Mouse (Mus musculus): Measurements from ENCODE around the gene Olfr308.
"Not testable (repeated sequence)": the region's sequence is repeated elsewhere in the genome, so short reads cannot be mapped to it uniquely, and the experiment has no call there.

Gene Olfr308

DNA sequence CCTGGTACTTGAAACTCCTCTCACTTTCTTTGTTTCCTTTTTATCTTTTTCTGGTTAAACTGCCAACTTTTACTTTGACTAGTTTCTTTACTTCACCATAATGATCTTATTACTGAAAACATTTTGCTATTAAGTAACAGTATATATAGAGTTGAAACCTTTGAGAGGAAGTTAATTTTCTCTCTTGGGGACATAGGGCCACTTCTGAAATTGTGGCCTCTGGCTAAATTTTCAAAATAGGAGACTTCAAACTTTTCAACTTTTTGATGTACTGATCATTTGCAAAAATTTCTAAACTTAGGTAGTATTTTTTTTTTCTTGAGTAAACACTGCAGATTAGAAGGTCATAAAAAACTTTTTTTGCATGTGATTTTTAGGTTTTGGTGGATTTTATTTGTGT lies at the start of gene Olfr308:
Gene Olfr308 (minus strand): TSS at position 101 of the 400 bp plus-strand sequence.
- Histone ChIP-seq H3K27me3 (ENCODE audit: insufficient read depth, low read length) (no peaks in the 10 kb centered on the region), H3K4me3 (replicated peaks; ENCODE audit: low read length) (no peak within 1 kb of the TSS), H3K36me3 (ENCODE audit: insufficient read depth, low read length) (no peaks in the 10 kb centered on the region), H3K9me3 (ENCODE audit: low read length) (no peaks in the 10 kb centered on the region), H3K4me1 (replicated peaks; ENCODE audit: low read depth, low read length) (no peaks in the 10 kb centered on the region)
- TF ChIP-seq CTCF (conservative IDR thresholded peaks at IDR 0.05; ENCODE audit: low read length) (no peak), POU5F1 (IDR thresholded peaks at IDR 0.05; ENCODE audit: borderline replicate concordance, low read length) (no peak), NANOG (IDR thresholded peaks at IDR 0.05; ENCODE audit: borderline replicate concordance, low read length) (no peak)

DNA sequence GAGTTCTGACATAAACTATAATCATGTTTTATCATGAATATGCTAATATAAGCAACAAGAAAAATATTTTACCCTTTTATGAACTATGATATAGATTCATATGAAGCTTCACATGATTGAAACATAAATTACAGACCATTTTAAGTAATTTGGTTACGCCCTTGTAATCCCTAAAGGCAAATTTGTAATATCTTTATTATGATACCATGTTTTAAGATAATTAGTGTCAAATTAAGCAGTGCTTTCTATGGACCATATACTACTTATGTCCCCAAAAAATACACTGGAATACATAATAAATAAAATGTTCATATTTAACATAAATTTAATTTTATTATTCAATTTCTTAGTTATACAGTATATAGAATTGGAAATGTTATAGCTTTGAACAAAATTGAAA lies 41.4 kb upstream of the Olfr308 start, which contains the start of gene Olfr305:
Gene Olfr305 (minus strand): TSS at position 101 of the 400 bp plus-strand sequence.
- Histone ChIP-seq H3K9me3 (ENCODE audit: low read length) (no peaks in the 10 kb centered on the region), H3K36me3 (ENCODE audit: insufficient read depth, low read length) (no peaks in the 10 kb centered on the region), H3K4me3 (replicated peaks; ENCODE audit: low read length) (no peak within 1 kb of the TSS), H3K4me1 (replicated peaks; ENCODE audit: low read depth, low read length) (no peaks in the 10 kb centered on the region), H3K27me3 (ENCODE audit: insufficient read depth, low read length) (no peaks in the 10 kb centered on the region)
- TF ChIP-seq NANOG (IDR thresholded peaks at IDR 0.05; ENCODE audit: borderline replicate concordance, low read length) (no peak), POU5F1 (IDR thresholded peaks at IDR 0.05; ENCODE audit: borderline replicate concordance, low read length) (no peak), CTCF (conservative IDR thresholded peaks at IDR 0.05; ENCODE audit: low read length) (no peak)

DNA sequence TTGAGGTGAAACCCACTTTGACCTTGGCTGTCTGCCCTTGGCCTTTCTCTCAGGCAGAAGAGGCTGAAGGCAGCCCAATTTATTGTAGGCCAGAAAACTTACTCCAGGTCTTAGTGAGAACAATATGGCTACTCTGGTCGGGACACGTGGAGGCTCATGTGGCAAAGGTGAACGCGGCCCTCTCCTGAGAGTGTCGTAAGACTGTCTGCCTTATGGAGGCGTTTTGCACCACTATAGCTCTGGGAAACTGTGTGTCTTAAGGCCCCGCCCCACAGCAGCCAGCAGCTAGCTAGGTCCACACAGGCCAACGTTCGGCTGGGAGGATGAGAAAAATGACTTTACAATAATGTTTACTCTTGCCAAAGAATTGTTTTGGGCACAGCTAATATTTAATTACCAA lies 20.9 kb upstream of the Olfr308 start:
- H3K4me1 ChIP-seq (replicated peaks; ENCODE audit: low read depth, low read length), result peaks cover 30% of the 10 kb centered on the region
- H3K9me3 ChIP-seq (ENCODE audit: low read length); H3K4me3 ChIP-seq (replicated peaks; ENCODE audit: low read length); H3K36me3 ChIP-seq (ENCODE audit: insufficient read depth, low read length); H3K27me3 ChIP-seq (ENCODE audit: insufficient read depth, low read length): not testable (repeated sequence)

DNA sequence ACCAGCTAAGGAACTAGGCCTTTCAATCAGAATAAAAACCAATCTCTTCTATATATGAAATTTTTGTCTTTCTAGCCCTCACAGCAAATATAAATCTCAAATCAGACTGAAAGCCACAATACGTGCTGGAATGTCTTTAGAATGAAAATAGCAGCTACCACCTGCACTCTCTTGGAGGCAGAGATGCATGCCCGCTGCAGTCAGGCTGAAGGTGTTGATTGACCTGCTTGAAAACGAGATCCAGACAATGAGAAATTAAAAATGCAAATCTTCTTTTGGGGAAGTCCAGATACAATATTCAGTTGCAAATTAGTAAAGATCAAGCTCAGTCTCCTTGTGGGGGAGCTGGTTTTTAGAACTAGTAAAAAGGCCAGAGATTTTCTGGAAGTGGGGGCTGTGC lies 18.8 kb upstream of the Olfr308 start:
- TF ChIP-seq POU5F1 (IDR thresholded peaks at IDR 0.05; ENCODE audit: borderline replicate concordance, low read length) (no peak), NANOG (IDR thresholded peaks at IDR 0.05; ENCODE audit: borderline replicate concordance, low read length) (no peak), CTCF (conservative IDR thresholded peaks at IDR 0.05; ENCODE audit: low read length) (no peak)
- Histone ChIP-seq H3K4me3 (replicated peaks; ENCODE audit: low read length) (peak overlapping the region; percentile 46; the same call in 1 of the 2 replicates), H3K9me3 (ENCODE audit: low read length) (no peaks in the 10 kb centered on the region; the same call in 1 of the 2 replicates), H3K27me3 (ENCODE audit: insufficient read depth, low read length) (no peaks in the 10 kb centered on the region), H3K4me1 (replicated peaks; ENCODE audit: low read depth, low read length) (peaks cover 30% of the 10 kb centered on the region), H3K36me3 (ENCODE audit: insufficient read depth, low read length) (no peaks in the 10 kb centered on the region)

DNA sequence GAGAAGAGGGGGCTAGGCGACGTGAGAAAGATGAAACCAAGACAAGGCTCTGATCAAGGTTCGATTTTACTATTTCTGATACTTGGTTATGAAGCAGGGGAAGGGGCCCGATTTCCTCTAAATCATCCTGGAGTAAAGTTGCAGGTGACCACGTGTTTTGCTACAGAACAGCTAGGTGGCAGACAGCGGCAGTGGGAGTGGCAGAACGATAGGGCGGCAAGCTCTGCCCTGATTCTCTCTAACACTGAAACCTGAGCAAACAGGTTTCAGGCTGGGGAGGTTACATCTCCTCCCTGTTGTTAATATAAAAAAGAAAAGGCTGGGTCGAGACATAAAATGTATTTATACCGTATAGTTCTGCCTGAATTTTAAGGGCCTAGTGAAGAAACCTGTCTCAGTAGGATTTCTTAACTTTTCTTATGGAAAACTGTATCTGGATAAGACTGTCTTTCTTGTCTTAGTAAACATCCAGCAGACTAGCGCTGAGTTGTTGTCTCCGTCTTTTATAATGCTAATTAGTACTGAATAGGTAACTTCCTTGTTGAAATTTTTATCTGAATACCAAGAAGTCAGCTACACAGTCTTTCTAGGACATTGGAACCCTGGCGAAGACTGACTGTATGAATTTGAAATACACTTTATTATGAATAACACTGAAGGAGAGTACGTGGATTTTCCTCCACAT lies 17.6 kb upstream of the Olfr308 start:
- Histone ChIP-seq H3K4me1 (replicated peaks; ENCODE audit: low read depth, low read length) (peaks cover 23% of the 10 kb centered on the region), H3K36me3 (ENCODE audit: insufficient read depth, low read length) (no peaks in the 10 kb centered on the region), H3K27me3 (ENCODE audit: insufficient read depth, low read length) (no peaks in the 10 kb centered on the region), H3K4me3 (replicated peaks; ENCODE audit: low read length) (0 out of 2 replicates have a peak overlapping the region, but pooled peaks have one; percentile 46), H3K9me3 (ENCODE audit: low read length) (no peaks in the 10 kb centered on the region; the same call in 1 of the 2 replicates)
- TF ChIP-seq POU5F1 (IDR thresholded peaks at IDR 0.05; ENCODE audit: borderline replicate concordance, low read length), result peak; percentile 31; the same call in 1 of the 2 replicates
- TF ChIP-seq CTCF (conservative IDR thresholded peaks at IDR 0.05; ENCODE audit: low read length), result no peak
- peak; percentile 27; the same call in 1 of the 2 replicates for TF ChIP-seq NANOG (IDR thresholded peaks at IDR 0.05; ENCODE audit: borderline replicate concordance, low read length)

DNA sequence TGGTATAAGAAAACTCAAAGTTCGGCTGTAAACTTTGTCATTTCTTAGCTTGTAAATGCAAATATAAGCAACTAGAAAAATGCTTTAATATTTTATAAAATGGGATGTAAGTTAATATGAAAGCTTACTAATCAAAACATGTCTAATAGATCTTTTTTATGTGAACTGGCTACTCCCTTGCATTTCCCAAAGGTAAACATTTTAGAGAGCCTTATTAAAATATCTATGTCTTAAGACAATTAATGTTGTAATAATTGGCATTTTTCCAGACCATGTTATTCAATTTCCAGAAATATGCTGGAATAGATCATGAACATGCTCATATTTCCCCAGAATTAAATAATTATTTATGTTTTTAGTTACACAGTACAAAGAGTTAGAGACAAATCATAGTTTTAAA lies 12.1 kb upstream of the Olfr308 start, which contains the start of gene Olfr307:
Gene Olfr307 (minus strand): TSS at position 101 of the 400 bp plus-strand sequence.
- TF ChIP-seq POU5F1 (IDR thresholded peaks at IDR 0.05; ENCODE audit: borderline replicate concordance, low read length) (no peak), CTCF (conservative IDR thresholded peaks at IDR 0.05; ENCODE audit: low read length) (no peak), NANOG (IDR thresholded peaks at IDR 0.05; ENCODE audit: borderline replicate concordance, low read length) (no peak)
- Histone ChIP-seq H3K9me3 (ENCODE audit: low read length) (no peaks in the 10 kb centered on the region), H3K4me1 (replicated peaks; ENCODE audit: low read depth, low read length) (peaks cover 12% of the 10 kb centered on the region), H3K36me3 (ENCODE audit: insufficient read depth, low read length) (no peaks in the 10 kb centered on the region), H3K27me3 (ENCODE audit: insufficient read depth, low read length) (no peaks in the 10 kb centered on the region), H3K4me3 (replicated peaks; ENCODE audit: low read length) (no peak within 1 kb of the TSS)

DNA sequence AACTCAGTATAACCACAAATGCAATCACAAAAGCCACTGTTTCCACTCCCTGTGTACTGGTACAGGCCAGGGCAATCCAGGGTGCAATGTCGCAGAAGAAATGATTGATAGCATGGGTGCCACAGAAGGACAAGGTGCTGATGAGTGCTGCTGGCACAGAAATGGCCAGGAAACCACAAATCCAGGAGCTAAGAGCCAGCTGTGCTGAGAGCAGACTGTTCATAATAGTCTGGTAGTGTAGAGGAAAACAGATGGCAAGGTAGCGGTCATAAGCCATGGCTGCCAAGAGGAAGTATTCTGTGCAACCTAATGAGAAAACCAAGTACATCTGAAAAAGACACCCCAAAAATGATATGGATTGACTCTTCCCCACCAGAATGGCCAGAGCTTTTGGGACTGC lies 4.1 kb downstream of the Olfr308 start:
- no peaks in the 10 kb centered on the region for H3K36me3 ChIP-seq (ENCODE audit: insufficient read depth, low read length)
- TF ChIP-seq CTCF (conservative IDR thresholded peaks at IDR 0.05; ENCODE audit: low read length), result no peak
- no peak for TF ChIP-seq POU5F1 (IDR thresholded peaks at IDR 0.05; ENCODE audit: borderline replicate concordance, low read length)
- no peak for TF ChIP-seq NANOG (IDR thresholded peaks at IDR 0.05; ENCODE audit: borderline replicate concordance, low read length)
- peaks cover 5% of the 10 kb centered on the region for H3K9me3 ChIP-seq (ENCODE audit: low read length)
- no peaks in the 10 kb centered on the region for H3K4me1 ChIP-seq (replicated peaks; ENCODE audit: low read depth, low read length)
- H3K4me3 ChIP-seq (replicated peaks; ENCODE audit: low read length), result no peak overlapping the region
- H3K27me3 ChIP-seq (ENCODE audit: insufficient read depth, low read length), result no peaks in the 10 kb centered on the region

DNA sequence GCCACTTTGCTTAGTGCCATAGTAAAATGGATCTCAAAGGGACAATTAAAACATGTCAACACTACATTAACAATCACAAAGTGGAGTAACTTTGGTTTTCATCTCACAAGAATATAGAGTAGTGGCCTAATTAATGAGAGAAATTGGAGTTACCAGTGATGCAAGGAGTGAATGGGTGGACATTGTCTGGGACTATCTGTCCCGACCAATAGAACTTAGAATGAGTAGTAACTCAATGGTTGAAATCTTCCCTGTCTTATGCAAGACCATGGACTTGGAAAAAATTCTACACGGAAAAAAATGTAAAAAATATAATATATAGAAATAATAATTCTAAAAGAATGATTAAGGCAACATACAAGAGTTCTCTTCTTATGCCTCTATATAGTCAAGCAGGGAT lies 11.8 kb downstream of the Olfr308 start, which contains the start of gene Olfr309:
Gene Olfr309 (minus strand): TSS at position 101 of the 400 bp plus-strand sequence.
- Histone ChIP-seq H3K4me1 (replicated peaks; ENCODE audit: low read depth, low read length) (no peaks in the 10 kb centered on the region), H3K36me3 (ENCODE audit: insufficient read depth, low read length) (no peaks in the 10 kb centered on the region), H3K27me3 (ENCODE audit: insufficient read depth, low read length) (no peaks in the 10 kb centered on the region), H3K4me3 (replicated peaks; ENCODE audit: low read length) (no peak within 1 kb of the TSS), H3K9me3 (ENCODE audit: low read length) (peaks cover 9% of the 10 kb centered on the region)
- TF ChIP-seq POU5F1 (IDR thresholded peaks at IDR 0.05; ENCODE audit: borderline replicate concordance, low read length) (no peak), NANOG (IDR thresholded peaks at IDR 0.05; ENCODE audit: borderline replicate concordance, low read length) (no peak), CTCF (conservative IDR thresholded peaks at IDR 0.05; ENCODE audit: low read length) (no peak)

DNA sequence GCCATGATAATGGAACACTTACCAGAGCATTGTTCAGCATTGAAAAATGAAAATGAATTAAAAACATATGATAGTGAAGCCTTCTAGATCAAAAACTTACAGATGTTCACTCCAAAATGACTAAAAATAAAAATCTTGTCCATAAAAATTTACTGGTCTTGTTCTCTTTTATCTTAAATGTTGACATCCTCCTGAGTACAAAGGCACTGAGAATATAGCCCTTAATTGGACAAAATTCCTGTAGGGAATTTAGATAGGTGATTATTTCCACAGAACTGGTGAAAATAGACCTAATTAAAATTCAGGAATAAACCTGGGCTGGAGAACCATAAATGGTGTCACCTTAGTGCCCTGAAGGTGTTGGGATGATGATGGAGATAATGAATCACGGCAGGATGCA lies 48.4 kb downstream of the Olfr308 start, which contains the start of gene Olfr310:
Gene Olfr310 (minus strand): TSS at position 101 of the 400 bp plus-strand sequence.
- Histone ChIP-seq H3K4me1 (replicated peaks; ENCODE audit: low read depth, low read length) (no peaks in the 10 kb centered on the region), H3K27me3 (ENCODE audit: insufficient read depth, low read length) (no peaks in the 10 kb centered on the region), H3K4me3 (replicated peaks; ENCODE audit: low read length) (no peak within 1 kb of the TSS), H3K9me3 (ENCODE audit: low read length) (no peaks in the 10 kb centered on the region), H3K36me3 (ENCODE audit: insufficient read depth, low read length) (no peaks in the 10 kb centered on the region)
- TF ChIP-seq POU5F1 (IDR thresholded peaks at IDR 0.05; ENCODE audit: borderline replicate concordance, low read length) (no peak), CTCF (conservative IDR thresholded peaks at IDR 0.05; ENCODE audit: low read length) (no peak), NANOG (IDR thresholded peaks at IDR 0.05; ENCODE audit: borderline replicate concordance, low read length) (no peak)

Data from E14TG2a.4 (cell line).